Mouse (Mus musculus) hindbrain, embryonic 16.5 days (tissue): ENCODE data around the gene Olfr1249. TPM values are rescaled to one million over a fixed set of nuclear protein-coding genes. Genes with fewer than 3 reads are reported as not detected.
"Not testable (repeated sequence)": the region's sequence is repeated elsewhere in the genome, so short reads cannot be mapped to it uniquely, and the experiment has no call there.

Experiments used
- ATAC-seq: fragments of 200-750 bp; cut with Nextera tagmentation; 2 replicates; pipeline ENCODE4 v1.8.0; 2017; ENCODE audit warnings: moderate TSS enrichment, moderate library complexity
- H3K27ac ChIP-seq: fragments of 300-500 bp; sonication (generic); 2 replicates; pipeline ENCODE4 v1.5.1; 2014; ENCODE audit warnings: low read depth, mild to moderate bottlenecking, control low read depth, low read length, moderate library complexity
- H3K27me3 ChIP-seq: fragments of 300-500 bp; sonication (generic); replicated peaks from 2 replicates; pipeline ENCODE4 v1.6.1; 2014; ENCODE audit warnings: low read length; ENCODE audit not compliant: control insufficient read depth, insufficient read depth
- H3K36me3 ChIP-seq: fragments of 300-500 bp; sonication (generic); 2 replicates; pipeline ENCODE4 v1.6.1; 2014; ENCODE audit warnings: mild to moderate bottlenecking, low read length, moderate library complexity, mixed read lengths; ENCODE audit not compliant: control insufficient read depth, insufficient read depth
- H3K4me1 ChIP-seq: fragments of 300-500 bp; sonication (generic); 2 replicates; pipeline ENCODE4 v1.6.1; 2014; ENCODE audit warnings: low read depth, low read length; ENCODE audit not compliant: control insufficient read depth, insufficient read depth
- H3K4me2 ChIP-seq: fragments of 300-500 bp; sonication (generic); 2 replicates; pipeline ENCODE4 v1.6.1; 2014; ENCODE audit warnings: mild to moderate bottlenecking, low read length, control low read depth, moderate library complexity
- H3K4me3 ChIP-seq: fragments of 300-500 bp; sonication (generic); 2 replicates; pipeline ENCODE4 v1.5.1; 2014; ENCODE audit warnings: mild to moderate bottlenecking, low read length, control low read depth, moderate library complexity
- H3K9ac ChIP-seq: fragments of 300-500 bp; sonication (generic); 2 replicates; pipeline ENCODE4 v1.6.1; 2014; ENCODE audit warnings: low read depth, mild to moderate bottlenecking, control low read depth, low read length, moderate library complexity
- H3K9me3 ChIP-seq: fragments of 300-500 bp; sonication (generic); 2 replicates; pipeline ENCODE4 v1.6.1; 2014; ENCODE audit warnings: mild to moderate bottlenecking, low read length, moderate library complexity; ENCODE audit not compliant: control insufficient read depth
- WGBS: fragments of 180-500 bp; shearing (Covaris S2); extraction: QIAGEN DNeasy Blood & Tissue Kit; methylation state at CpG from one replicate; pipeline ENCODE4 v1.1.7; 2014; 5-methylcytosine and 5-hydroxymethylcytosine counted together
- polyA plus RNA-seq: library from polyadenylated mRNA; unstranded; fragments of >200 nt; fragmentation: Nextera tagmentation; extraction: Ambion mirVana; gene quantifications from 2 replicates; pipeline ENCODE4 v1.2.1, GENCODE M21; 2015

Gene Olfr1249
- not detected in 2 replicates for polyA plus RNA-seq

- H3K4me1 ChIP-seq, result no peaks in the 10 kb centered on the region
- no peak for ATAC-seq
- WGBS, result 92% methylated on average over 2 of the region's 2 CpGs
- no peaks in the 10 kb centered on the region for H3K27me3 ChIP-seq
- H3K4me3 ChIP-seq, result no peak within 1 kb of the TSS
- H3K9ac ChIP-seq, result no peak within 1 kb of the TSS
- no peak within 1 kb of the TSS for H3K4me2 ChIP-seq
- no peaks in the 10 kb centered on the region for H3K9me3 ChIP-seq
- H3K27ac ChIP-seq, result no peak within 1 kb of the TSS
- H3K36me3 ChIP-seq, result no peaks in the 10 kb centered on the region
Observed at GRCm38 (mm10) chr2:89634883-89635282, at the start of gene Olfr1249. TSS of gene Olfr1249 (minus strand) at chr2:89634983.

- no peak for ATAC-seq
- Histone ChIP-seq H3K4me1 (no peaks in the 10 kb centered on the region), H3K9ac (no peak within 1 kb of the TSS), H3K27ac (no peak within 1 kb of the TSS), H3K36me3 (no peaks in the 10 kb centered on the region), H3K9me3 (no peaks in the 10 kb centered on the region), H3K4me3 (no peak within 1 kb of the TSS), H3K27me3 (no peaks in the 10 kb centered on the region), H3K4me2 (no peak within 1 kb of the TSS)
Observed at GRCm38 (mm10) chr2:89671836-89672235, 37.1 kb upstream of the Olfr1249 start, which contains the start of gene Olfr1251. TSS of gene Olfr1251 (minus strand) at chr2:89671936.

- no peak within 1 kb of the TSS for H3K27ac ChIP-seq
- H3K4me2 ChIP-seq, result no peak within 1 kb of the TSS
- H3K4me3 ChIP-seq, result no peak within 1 kb of the TSS
- H3K9me3 ChIP-seq, result no peaks in the 10 kb centered on the region
- no peak within 1 kb of the TSS for H3K9ac ChIP-seq
- H3K36me3 ChIP-seq, result no peaks in the 10 kb centered on the region
- no peak for ATAC-seq
- H3K4me1 ChIP-seq, result no peaks in the 10 kb centered on the region
- H3K27me3 ChIP-seq, result no peaks in the 10 kb centered on the region
Observed at GRCm38 (mm10) chr2:89661367-89661766, 26.6 kb upstream of the Olfr1249 start, which contains the start of gene Olfr1250. TSS of gene Olfr1250 (minus strand) at chr2:89661467.

DNA sequence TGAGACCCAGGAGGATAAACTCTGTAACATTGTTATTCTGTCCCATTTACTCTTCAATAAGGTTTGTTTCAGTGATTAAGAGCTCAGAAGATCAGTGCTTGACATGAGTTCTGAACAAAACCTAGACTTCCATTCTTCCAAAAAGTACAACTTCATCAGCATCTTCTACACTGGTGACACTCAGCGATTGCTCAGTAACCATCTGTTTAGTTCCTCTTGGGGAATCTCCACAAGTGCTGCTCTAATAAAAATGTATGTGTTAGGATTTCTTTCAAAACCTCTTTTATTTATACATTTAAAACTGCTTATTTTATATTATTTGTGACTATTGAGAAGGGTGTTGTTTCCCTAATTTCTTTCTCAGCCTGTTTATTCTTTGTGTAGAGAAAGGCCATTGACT is 16.6 kb downstream of the Olfr1249 start, which contains the start of gene Olfr1248:
Gene Olfr1248, minus strand, starts transcription at position 101 of the 400 bp plus-strand sequence.
- not testable (repeated sequence) for H3K9ac ChIP-seq, H3K9me3 ChIP-seq, H3K27me3 ChIP-seq, H3K27ac ChIP-seq, H3K4me2 ChIP-seq, H3K4me1 ChIP-seq, ATAC-seq, H3K4me3 ChIP-seq, H3K36me3 ChIP-seq
- WGBS, result 90% methylated on average over 1 of the region's 1 CpGs

DNA sequence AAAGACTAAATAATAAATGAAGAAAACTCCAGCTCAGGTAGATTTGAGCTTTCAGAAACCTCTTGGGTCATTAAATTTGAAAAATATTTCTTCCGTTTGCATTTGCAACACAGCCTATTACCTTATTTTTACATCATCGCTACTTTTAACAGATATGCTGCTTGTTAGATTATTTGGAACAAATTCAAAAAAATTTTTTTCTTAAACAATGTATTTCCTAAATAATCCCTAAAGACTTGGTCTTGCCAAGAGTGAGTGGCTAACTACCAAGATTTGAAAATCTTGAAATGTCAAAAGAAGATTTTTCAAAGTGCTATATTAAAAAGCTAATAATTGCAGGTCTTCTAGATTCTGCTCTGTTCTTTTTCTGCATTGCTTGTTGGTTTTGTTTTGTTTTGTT is 20.8 kb downstream of the Olfr1249 start, which contains the start of gene Olfr1247:
Gene Olfr1247, minus strand, starts transcription at position 101 of the 400 bp plus-strand sequence.
- Histone ChIP-seq H3K9ac (no peak within 1 kb of the TSS), H3K27ac (no peak within 1 kb of the TSS), H3K4me1 (no peaks in the 10 kb centered on the region), H3K36me3 (no peaks in the 10 kb centered on the region), H3K4me3 (no peak within 1 kb of the TSS), H3K27me3 (no peaks in the 10 kb centered on the region), H3K4me2 (no peak within 1 kb of the TSS), H3K9me3 (no peaks in the 10 kb centered on the region)
- no peak for ATAC-seq
- 95% methylated on average over 2 of the region's 2 CpGs for WGBS

DNA sequence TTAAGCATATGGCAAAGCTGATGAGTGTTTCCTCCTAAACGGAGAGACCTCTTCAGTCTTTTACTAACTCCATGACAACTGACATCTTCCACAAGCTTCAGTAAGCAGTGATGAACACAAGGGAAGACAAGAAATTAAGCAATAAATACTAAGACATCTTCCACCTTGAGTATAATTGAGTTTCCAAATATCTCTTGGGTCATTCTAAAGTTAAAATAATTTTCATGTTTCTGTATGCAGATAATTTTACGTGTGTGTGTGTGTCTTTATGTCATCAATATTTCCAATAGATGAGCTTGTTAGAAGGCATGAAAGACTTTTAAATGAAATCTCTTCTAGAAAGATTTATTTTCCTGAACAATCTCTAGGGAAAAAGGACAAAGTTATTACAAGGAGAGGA is 41.7 kb downstream of the Olfr1249 start, which contains the start of gene Olfr1246:
Gene Olfr1246, minus strand, starts transcription at position 101 of the 400 bp plus-strand sequence.
- no peaks in the 10 kb centered on the region for H3K27me3 ChIP-seq
- H3K4me1 ChIP-seq, result no peaks in the 10 kb centered on the region
- H3K36me3 ChIP-seq, result no peaks in the 10 kb centered on the region
- H3K9ac ChIP-seq, result no peak within 1 kb of the TSS
- H3K27ac ChIP-seq, result no peak within 1 kb of the TSS
- no peaks in the 10 kb centered on the region for H3K9me3 ChIP-seq
- 77% methylated on average over 2 of the region's 2 CpGs for WGBS
- no peak within 1 kb of the TSS for H3K4me3 ChIP-seq
- no peak for ATAC-seq
- no peak within 1 kb of the TSS for H3K4me2 ChIP-seq

Other genes starting within 250 kb of the Olfr1249 start
- gene Olfr1238, start 225.3 kb downstream of the Olfr1249 start, polyA plus RNA-seq, result not detected in 2 replicates
- not detected in 2 replicates for gene Olfr1239, start 214.6 kb downstream of the Olfr1249 start, polyA plus RNA-seq
- not detected in 2 replicates for gene Olfr1240, start 192.0 kb downstream of the Olfr1249 start, polyA plus RNA-seq
- gene Olfr1241, start 147.9 kb downstream of the Olfr1249 start, polyA plus RNA-seq, result not detected in 2 replicates
- gene Olfr1242, start 136.6 kb downstream of the Olfr1249 start, polyA plus RNA-seq, result not detected in 2 replicates
- gene Olfr1243, start 103.5 kb downstream of the Olfr1249 start, polyA plus RNA-seq, result not detected in 2 replicates
- not detected in 2 replicates for gene Olfr1245, start 56.5 kb downstream of the Olfr1249 start, polyA plus RNA-seq
- gene Olfr1246, start 41.8 kb downstream of the Olfr1249 start, polyA plus RNA-seq, result not detected in 2 replicates
- gene Olfr1247, start 20.9 kb downstream of the Olfr1249 start, polyA plus RNA-seq, result not detected in 2 replicates
- not detected in 2 replicates for gene Olfr1248, start 16.7 kb downstream of the Olfr1249 start, polyA plus RNA-seq
- gene Olfr1250, start 26.5 kb upstream of the Olfr1249 start, polyA plus RNA-seq, result not detected in 2 replicates
- gene Olfr1251, start 37.0 kb upstream of the Olfr1249 start, polyA plus RNA-seq, result not detected in 2 replicates
- not detected in 2 replicates for gene Olfr1252, start 90.0 kb upstream of the Olfr1249 start, polyA plus RNA-seq
- gene Olfr1253, start 122.1 kb upstream of the Olfr1249 start, polyA plus RNA-seq, result not detected in 2 replicates
- not detected in 2 replicates for gene Olfr1254, start 158.6 kb upstream of the Olfr1249 start, polyA plus RNA-seq
- not detected in 2 replicates for gene Olfr1255, start 177.1 kb upstream of the Olfr1249 start, polyA plus RNA-seq
- not detected in 2 replicates for gene Olfr1256, start 206.6 kb upstream of the Olfr1249 start, polyA plus RNA-seq
- 0.13 and 0.29 TPM in 2 replicates for gene Olfr48, start 213.2 kb upstream of the Olfr1249 start, polyA plus RNA-seq
- gene Olfr1257, start 243.5 kb upstream of the Olfr1249 start, polyA plus RNA-seq, result not detected in 2 replicates